Mouse (Mus musculus): Measurements from ENCODE around the gene Polr2h.
"Not testable (repeated sequence)": the region's sequence is repeated elsewhere in the genome, so short reads cannot be mapped to it uniquely, and the experiment has no call there.

The Polr2h gene

GRCm38 (mm10) chr16:20717181-20717977 is at the start of gene Polr2h, which contains the start of gene Clcn2:
TSS of gene Polr2h (plus strand) at chr16:20717665.
TSS of gene Clcn2 (minus strand) at chr16:20717746.
- peak; percentile 96 to 98 for DNase-seq (ENCODE audit: low spot score in 2 of 2)

- DNase-seq (ENCODE audit: low spot score in 2 of 2), result not testable (repeated sequence)
These were observed 49.5 kb upstream of the Polr2h start, which contains the start of gene Eif4g1 for GRCm38 (mm10) chr16:20668013-20668412. TSS of gene Eif4g1 (plus strand) at chr16:20668313.

- no peak for DNase-seq (ENCODE audit: low spot score in 2 of 2)
These were observed 47.2 kb upstream of the Polr2h start for GRCm38 (mm10) chr16:20670291-20670690.

- no peak for DNase-seq (ENCODE audit: low spot score in 2 of 2)
These were observed 45.6 kb upstream of the Polr2h start for GRCm38 (mm10) chr16:20671886-20672285.

GRCm38 (mm10) chr16:20672500-20672902 is 45.0 kb upstream of the Polr2h start:
- peak; percentile 90 to 92 for DNase-seq (ENCODE audit: low spot score in 2 of 2)

- DNase-seq (ENCODE audit: low spot score in 2 of 2), result no peak
These were observed 44.3 kb upstream of the Polr2h start for GRCm38 (mm10) chr16:20672965-20673705.

- peak in 1 of 2 experiments; percentile 25 for DNase-seq (ENCODE audit: low spot score in 2 of 2)
These were observed 43.7 kb upstream of the Polr2h start for GRCm38 (mm10) chr16:20673706-20674303.

GRCm38 (mm10) chr16:20675213-20675612 is 42.3 kb upstream of the Polr2h start:
- no peak for DNase-seq (ENCODE audit: low spot score in 2 of 2)

- no peak for DNase-seq (ENCODE audit: low spot score in 2 of 2)
These were observed 40.8 kb upstream of the Polr2h start for GRCm38 (mm10) chr16:20676702-20677101.

- DNase-seq (ENCODE audit: low spot score in 2 of 2), result no peak
These were observed 40.1 kb upstream of the Polr2h start for GRCm38 (mm10) chr16:20677380-20677779.

- DNase-seq (ENCODE audit: low spot score in 2 of 2), result no peak
These were observed 39.3 kb upstream of the Polr2h start for GRCm38 (mm10) chr16:20677974-20678675.

- DNase-seq (ENCODE audit: low spot score in 2 of 2), result no peak
These were observed 26.7 kb upstream of the Polr2h start for GRCm38 (mm10) chr16:20690774-20691173.

- DNase-seq (ENCODE audit: low spot score in 2 of 2), result no peak
These were observed 25.8 kb upstream of the Polr2h start for GRCm38 (mm10) chr16:20691617-20692016.

- no peak for DNase-seq (ENCODE audit: low spot score in 2 of 2)
These were observed 25.1 kb upstream of the Polr2h start for GRCm38 (mm10) chr16:20692241-20692965.

GRCm38 (mm10) chr16:20693111-20693701 is 24.3 kb upstream of the Polr2h start, which contains the start of gene Fam131a:
TSS of gene Fam131a (plus strand) at chr16:20693241.
- peak; percentile 65 to 70 for DNase-seq (ENCODE audit: low spot score in 2 of 2)

GRCm38 (mm10) chr16:20694781-20695180 is 22.7 kb upstream of the Polr2h start:
- DNase-seq (ENCODE audit: low spot score in 2 of 2), result no peak

- no peak for DNase-seq (ENCODE audit: low spot score in 2 of 2)
These were observed 21.7 kb upstream of the Polr2h start for GRCm38 (mm10) chr16:20695622-20696323.

- DNase-seq (ENCODE audit: low spot score in 2 of 2), result no peak
These were observed 18.2 kb upstream of the Polr2h start for GRCm38 (mm10) chr16:20699266-20699665.

GRCm38 (mm10) chr16:20700036-20700435 is 17.4 kb upstream of the Polr2h start:
- DNase-seq (ENCODE audit: low spot score in 2 of 2), result no peak

GRCm38 (mm10) chr16:20701316-20701715 is 16.1 kb upstream of the Polr2h start:
- no peak for DNase-seq (ENCODE audit: low spot score in 2 of 2)

Measured in natural killer cell, adult 2 months (primary cell).